Mouse (Mus musculus) heart, postnatal 10 days (tissue): ENCODE measurements around the gene Hsd17b7. TPM values are rescaled to one million over a fixed set of nuclear protein-coding genes. Genes with fewer than 3 reads are reported as not detected.

Source experiments
- DNase-seq, 2 experiments: peaks; one replicate each; pipeline ENCODE4 v3.0.0; 2021
- intact Hi-C: fragments of 180-260 bp; cut with DNase I; formaldehyde crosslinking; loops from one replicate; pipeline ENCODE4 v1.15.1; 2025
- total RNA-seq, 2 experiments: library from RNA; stranded (reverse); gene quantifications; 2 replicates each; pipeline ENCODE4 v1.2.3; 2021

Gene Hsd17b7
- total RNA-seq, 2 experiments from 2014 or later: 24.5 to 29.4 TPM

GRCm38 (mm10) chr1:169946004-169946403 lies 23.0 kb downstream of the Hsd17b7 start:
- no peak for DNase-seq
- intact Hi-C loops: no loop called here

DNA sequence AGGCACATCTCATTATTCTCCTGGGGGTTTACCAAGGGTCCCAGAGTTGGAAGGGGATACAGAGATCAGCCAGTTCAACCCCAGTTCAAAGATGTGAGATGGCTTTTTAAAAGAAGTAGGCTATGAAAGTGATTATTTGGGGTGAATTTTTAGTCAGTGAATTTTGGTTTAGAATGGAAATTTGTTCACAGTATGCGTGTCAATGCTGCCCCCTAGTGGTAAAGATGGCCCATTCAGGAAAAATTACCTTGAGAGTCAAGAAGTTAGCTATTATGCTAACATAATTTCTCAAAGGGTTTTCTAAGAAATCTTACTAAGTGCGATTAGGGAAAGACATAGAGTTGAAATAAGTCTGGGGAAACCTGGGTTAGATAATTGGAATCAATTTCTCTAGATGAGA lies 29.7 kb downstream of the Hsd17b7 start:
- intact Hi-C loops: loop anchor here (2.0 kb wide), 1 partner anchor 197 kb away; no protein-coding TSS in a partner anchor
- DNase-seq: peak; percentile 36 to 74

- intact Hi-C loops: loop anchor here (5.0 kb wide), 1 partner anchor 402 kb away; the partner anchor contains the start of gene Nuf2
- peak; percentile 48 to 73 for DNase-seq
Measured at GRCm38 (mm10) chr1:169934005-169934725, 34.9 kb downstream of the Hsd17b7 start.

DNA sequence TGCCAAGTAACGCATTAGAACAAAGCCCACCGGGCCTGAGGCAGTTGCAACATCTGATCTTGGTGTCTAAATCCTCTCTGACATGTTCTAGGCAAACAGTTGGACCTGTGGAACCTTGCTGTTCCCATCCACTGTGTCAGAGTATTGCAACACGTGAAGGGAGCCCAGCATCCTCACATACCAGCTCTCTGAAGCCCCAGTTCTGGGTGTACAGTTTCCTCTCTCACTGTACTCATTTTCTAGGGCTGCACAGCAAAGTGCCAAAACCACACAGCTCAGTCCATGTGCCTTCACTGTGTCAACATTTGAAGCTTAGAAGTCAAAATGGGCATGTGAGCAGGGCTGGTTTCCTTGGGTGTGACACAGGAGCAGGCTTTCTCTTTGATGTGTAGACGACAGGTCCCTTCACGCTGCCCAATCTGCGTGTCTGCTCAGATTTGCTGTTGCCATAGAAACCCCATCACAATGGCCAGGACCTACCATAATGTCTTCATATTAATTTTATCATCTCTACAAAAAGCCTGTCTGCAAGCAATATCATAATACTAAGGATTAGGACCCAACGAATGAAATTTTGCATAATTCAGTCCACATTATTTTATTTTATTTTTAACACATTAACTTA lies 36.8 kb downstream of the Hsd17b7 start:
- intact Hi-C loops: loop anchor here (5.0 kb wide), 1 partner anchor 400 kb away; the partner anchor contains the start of gene Nuf2

DNA sequence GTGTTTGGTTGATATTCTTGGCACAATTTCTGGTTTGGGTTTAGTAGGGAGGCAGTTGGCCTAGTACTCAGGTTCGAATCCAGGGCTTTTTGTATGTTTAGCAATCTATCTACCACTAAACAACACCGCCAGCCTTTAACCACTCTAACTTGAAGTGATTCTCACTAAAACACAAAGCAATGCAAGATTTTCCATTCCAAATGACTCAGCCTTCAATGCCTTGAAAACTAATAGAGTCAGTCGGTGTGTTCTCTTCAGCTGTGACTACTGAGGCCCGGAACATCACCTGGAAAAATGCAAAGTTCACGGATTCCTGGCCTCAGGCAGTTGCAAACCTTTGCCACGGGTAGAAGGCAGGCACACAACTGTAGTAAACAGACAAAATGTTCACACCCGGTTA lies 37.3 kb downstream of the Hsd17b7 start:
- intact Hi-C loops: loop anchor here (5.0 kb wide), 1 partner anchor 399 kb away; the partner anchor contains the start of gene Nuf2
- DNase-seq: no peak

More for the DNA sequence above, 36.8 kb downstream of the Hsd17b7 start:
- DNase-seq: no peak

DNA sequence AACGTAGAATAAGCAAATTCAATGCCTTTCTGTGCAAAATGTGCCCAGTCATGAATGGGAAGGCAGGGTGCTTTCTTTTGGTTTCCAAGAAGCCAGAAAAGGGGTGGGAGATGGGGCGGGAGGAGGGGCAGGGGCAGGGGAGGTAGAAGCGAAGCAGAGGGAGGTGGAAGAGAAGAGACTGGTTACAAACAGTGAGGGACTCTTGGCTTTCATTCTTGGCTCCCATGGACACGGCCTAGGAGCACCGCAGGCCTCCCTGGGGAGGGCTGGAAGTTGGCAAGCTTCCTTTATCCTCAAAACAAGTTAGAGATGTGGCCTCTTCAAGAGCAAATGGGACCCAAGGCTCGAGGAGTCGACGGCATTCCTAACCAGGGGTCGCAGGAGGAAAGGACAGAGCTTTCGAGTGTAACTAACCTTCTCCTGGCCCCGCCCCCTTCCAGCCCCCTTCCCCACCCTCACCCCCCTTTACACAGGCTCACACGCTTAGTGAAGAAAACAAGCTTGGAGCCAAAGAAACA lies 40.5 kb downstream of the Hsd17b7 start, which contains the start of gene Ccdc190:
Gene Ccdc190, plus strand, starts transcription at position 195 of the 518 bp plus-strand sequence.
- peak; percentile 54 to 56 for DNase-seq
- intact Hi-C loops: no loop called here

DNA sequence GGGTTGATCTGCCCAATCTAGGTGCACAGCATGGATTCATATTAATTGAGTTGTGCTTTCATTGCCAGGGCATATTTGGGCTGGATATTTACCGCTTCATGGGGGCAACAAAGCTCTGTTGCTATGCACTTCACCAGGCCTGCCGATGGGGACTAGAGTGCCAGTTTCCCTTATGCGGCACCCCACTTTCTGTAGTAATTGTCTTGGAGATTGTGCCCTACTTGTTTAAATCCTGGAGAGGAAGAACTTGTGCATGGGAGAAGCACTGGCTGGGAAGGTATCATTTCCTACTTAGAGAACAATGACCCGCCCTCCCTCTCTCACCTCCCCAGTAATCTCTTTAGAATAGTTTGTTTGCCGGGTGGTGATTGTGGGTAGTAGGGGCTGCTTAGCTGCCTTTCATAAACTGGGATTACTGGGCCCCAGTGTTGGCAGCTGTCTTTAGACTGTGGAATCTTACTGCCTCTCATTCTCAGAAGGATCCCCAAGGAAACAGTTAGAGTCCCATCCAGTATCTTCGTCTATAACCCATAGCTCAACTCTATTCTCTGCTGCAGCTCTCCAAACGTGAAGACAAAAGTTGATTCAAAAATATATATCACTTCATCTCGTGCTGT lies 41.2 kb downstream of the Hsd17b7 start:
- intact Hi-C loops: no loop called here

GRCm38 (mm10) chr1:169924567-169924966 lies 44.5 kb downstream of the Hsd17b7 start:
- intact Hi-C loops: no loop called here
- no peak for DNase-seq

More for the DNA sequence above, 41.2 kb downstream of the Hsd17b7 start:
- no peak for DNase-seq

DNA sequence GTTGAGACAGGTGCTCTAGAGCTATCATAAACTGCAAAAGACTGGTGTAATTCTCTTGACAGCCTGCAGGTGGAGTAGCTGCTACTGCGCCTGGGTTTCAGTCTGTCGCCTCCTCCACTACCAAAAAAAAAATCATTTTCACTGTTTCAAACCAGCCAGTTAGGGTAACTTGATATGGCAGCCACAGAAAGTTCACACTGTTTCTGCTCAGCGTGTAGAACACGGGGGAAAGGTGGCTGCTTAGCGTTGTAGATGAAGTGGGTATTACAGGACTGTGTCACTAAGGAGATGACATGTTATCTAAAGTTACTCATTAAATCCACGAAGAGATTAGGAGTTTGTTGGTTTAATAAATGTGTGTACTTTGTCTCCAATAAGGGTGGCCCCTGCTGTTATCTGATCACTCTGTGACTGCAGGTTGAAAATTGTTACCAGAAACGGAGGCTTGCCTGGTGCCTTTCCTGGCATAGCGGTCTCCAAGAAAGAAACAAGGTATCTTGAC lies 47.3 kb downstream of the Hsd17b7 start:
- intact Hi-C loops: loop anchor here (1.0 kb wide), 1 partner anchor 215 kb away; no protein-coding TSS in a partner anchor
- peak in 1 of 2 experiments; percentile 56 for DNase-seq

- DNase-seq: peak; percentile 73 to 87
- intact Hi-C loops: loop anchor here (1.0 to 5.0 kb wide), 3 partner anchors 172 to 388 kb away; partner anchors contain the start of genes Nuf2 and Rgs4
Measured at GRCm38 (mm10) chr1:169919211-169919610, 49.8 kb downstream of the Hsd17b7 start.

DNA sequence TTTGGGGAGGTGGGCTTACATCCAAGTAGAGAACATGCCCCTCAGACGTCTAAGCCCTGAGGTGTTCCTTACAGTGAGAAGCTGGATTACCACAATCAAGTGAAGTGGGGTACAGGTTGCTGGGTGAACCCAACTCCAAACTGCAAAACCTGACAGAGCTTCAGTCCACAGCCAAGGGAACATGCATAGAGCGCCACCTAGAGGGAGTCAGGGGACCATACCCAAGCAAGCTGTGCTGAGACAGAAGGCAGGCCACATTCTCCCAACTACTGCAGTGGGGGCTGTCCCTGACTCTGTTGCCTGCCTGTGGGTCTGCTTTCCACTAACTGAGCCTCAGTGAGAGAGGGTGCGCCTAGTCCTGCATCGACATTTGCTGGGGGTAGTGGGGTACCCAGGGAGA lies 51.0 kb downstream of the Hsd17b7 start:
- peak; percentile 61 to 77 for DNase-seq
- intact Hi-C loops: loop anchor here (5.0 kb wide), 1 partner anchor 171 kb away; the partner anchor contains the start of gene Rgs4

DNA sequence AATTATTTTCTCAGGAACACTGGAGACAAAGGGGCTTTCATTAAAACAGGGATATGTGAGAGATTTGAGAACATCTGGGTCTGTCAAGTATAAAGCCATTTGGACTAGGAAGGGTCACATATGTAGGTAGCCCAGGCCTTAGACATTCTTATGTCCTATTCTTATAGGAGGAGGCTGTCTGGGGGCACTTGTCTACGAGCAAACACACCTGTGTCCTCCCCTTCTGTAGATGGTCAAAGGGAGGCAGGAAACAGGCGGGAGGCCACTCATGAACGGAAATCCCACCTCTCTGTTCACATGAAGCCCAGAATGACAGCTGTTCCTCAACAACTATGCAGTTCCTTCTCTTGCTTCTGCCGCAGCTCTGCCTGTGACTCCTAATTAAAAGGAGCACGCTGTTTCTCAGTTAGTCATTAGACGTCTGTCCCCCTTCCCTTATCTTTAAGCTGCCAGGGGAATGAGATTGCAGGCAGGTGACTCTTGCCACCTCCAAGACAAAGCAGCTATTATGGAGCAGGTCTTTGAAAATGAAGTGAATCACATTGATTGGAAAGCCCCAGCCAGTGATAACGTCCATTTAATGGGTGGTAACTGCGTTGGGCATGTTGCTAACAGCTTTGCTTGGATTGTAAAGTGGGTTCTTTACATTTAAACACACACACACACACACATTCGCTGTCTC lies 51.8 kb downstream of the Hsd17b7 start:
- no peak for DNase-seq
- intact Hi-C loops: loop anchor here (5.0 kb wide), 1 partner anchor 170 kb away; the partner anchor contains the start of gene Rgs4

- intact Hi-C loops: loop anchor here (5.0 kb wide), 1 partner anchor 169 kb away; the partner anchor contains the start of gene Rgs4
Measured at GRCm38 (mm10) chr1:169916659-169917058, 52.4 kb downstream of the Hsd17b7 start.

GRCm38 (mm10) chr1:169911526-169911925 lies 57.5 kb downstream of the Hsd17b7 start:
- intact Hi-C loops: no loop called here
- no peak for DNase-seq

More at GRCm38 (mm10) chr1:169916659-169917058, 52.4 kb downstream of the Hsd17b7 start:
- peak; percentile 64 for DNase-seq

DNA sequence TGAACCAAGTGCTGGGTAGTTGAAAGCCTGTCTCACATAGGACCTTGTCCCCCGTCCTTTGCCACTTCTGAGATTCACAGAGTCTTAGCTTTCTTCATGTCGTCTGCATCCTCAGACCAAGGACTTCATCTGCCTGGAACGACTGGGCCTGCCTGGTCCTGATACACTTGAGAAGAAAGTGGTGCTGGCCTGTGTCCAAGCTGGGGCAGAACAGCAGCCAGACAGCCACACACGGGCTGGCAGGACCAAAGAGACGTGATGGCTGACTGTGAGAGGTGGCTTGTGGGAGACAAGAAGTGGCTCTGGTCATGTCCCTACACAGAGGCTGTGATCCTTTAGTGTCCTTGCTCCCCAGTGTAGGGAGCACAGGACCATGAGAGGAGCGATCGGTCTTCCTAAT lies 58.3 kb downstream of the Hsd17b7 start:
- intact Hi-C loops: no loop called here
- no peak for DNase-seq

DNA sequence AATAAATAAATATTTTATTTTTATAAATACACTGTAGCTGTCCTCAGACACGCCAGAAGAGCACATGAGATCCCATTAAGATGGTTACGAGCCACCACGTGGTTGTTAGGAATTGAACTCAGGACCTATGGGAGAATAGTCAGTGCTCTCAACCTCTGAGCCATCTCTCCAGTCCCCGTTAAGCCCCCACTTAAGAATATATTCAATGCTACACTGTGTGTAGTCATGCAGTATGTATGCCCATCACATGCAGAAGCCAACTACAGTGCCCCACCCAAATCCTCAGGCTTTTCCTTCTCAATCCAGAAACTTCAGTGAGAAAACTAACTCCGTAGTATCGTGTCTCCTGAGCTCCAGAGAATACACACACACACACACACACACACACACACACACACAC lies 59.4 kb downstream of the Hsd17b7 start:
- no peak for DNase-seq
- intact Hi-C loops: no loop called here

GRCm38 (mm10) chr1:169909163-169909562 lies 59.9 kb downstream of the Hsd17b7 start:
- DNase-seq: no peak
- intact Hi-C loops: no loop called here

DNA sequence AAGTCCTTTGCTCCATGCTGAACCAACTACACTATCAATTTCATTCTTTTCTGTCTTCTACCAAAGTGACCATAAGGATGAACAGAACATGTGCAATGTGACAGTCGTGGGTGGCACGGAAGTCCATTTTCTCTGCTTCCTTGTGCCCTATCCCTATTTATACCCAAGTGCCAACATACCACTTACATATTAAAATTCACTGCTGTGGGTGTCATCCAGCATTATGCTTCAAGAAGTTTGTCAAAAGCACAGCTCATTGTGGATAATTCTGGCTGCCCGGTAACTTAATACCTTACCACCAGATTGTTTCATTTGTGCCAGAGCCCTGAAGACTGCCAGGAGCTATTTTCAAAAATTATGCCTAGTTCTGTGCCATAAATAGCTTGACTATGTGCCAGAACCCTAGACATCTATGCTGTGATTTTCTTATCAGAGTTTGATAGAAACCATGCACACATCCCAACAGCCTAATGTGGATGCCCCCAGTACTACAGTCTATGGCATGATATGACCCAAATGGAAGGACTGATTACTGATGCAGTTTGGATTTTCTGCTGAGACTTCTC lies 68.2 kb downstream of the Hsd17b7 start:
- intact Hi-C loops: no loop called here
- peak; percentile 31 to 54 for DNase-seq
